Mouse (Mus musculus): ENCODE measurements around the gene Kcnn3.

Gene Kcnn3

GRCm38 (mm10) chr3:89722032-89722431 lies 202.1 kb downstream of the Kcnn3 start:
- no peak for DNase-seq (ENCODE audit: extremely low read depth, insufficient read length, low spot score)

GRCm38 (mm10) chr3:89723400-89724084 lies 203.6 kb downstream of the Kcnn3 start:
- no peak for DNase-seq (ENCODE audit: extremely low read depth, insufficient read length, low spot score)
